Mouse (Mus musculus) sigmoid colon, adult 10 weeks (tissue): ENCODE data around the gene Herpud1. TPM values are rescaled to one million over a fixed set of nuclear protein-coding genes. Genes with fewer than 3 reads are reported as not detected.

ENCODE experiments used
- polyA plus RNA-seq: library from polyadenylated mRNA; stranded (reverse); fragments of 350-450 nt; fragmentation: Illumina TruSeq; extraction: RNeasy Lipid Tissue Mini Kit (QIAGEN cat#74804); gene quantifications from one replicate; pipeline ENCODE4 v1.2.3, GENCODE M21; 2014; ENCODE audit warnings: low read depth, low replicate concordance

Herpud1 gene
- polyA plus RNA-seq: 130 TPM

DNA sequence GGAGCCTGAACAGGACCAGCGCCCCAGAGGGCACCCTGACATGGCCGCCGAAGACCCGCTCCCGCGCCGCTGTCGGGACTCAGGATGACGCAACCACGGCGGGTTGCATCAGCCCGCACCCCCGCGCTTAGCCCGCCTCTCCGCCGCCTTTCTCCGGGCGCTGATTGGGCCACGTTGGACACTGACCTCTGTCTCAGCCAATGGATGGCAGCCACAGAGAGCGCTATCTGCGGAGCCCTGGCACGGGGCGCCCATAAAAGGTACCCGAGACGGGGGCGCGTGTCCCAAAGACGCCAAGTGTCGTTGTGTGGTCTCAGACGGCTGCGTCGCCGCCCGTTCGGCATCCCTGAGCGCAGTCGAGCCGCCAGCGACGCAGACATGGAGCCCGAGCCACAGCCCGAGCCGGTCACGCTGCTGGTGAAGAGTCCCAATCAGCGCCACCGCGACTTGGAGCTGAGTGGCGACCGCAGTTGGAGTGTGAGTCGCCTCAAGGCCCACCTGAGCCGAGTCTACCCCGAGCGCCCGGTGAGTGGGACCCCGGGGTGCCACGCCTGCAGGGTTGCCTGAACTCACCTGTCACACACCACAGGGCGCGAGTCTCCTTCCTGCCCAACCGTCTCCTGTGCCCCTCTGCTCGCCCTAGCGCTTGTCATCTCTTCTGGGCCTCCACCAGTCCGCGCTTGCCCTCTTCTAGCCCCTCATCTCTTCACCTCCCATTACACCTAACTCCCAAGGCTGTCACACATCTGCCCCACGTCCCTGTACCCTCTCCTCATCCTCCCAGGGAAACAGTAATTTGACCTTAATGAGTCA is at the start of gene Herpud1:
TSS of gene Herpud1 (plus strand) at position 225 of the 813 bp plus-strand sequence.

GRCm38 (mm10) chr8:94433981-94434466 is 47.8 kb downstream of the Herpud1 start, which contains the start of gene Nlrc5:
Nlrc5 (plus strand) TSS chr8:94434356.

Other genes with a start within 250 kb of the Herpud1 start
- not detected for gene Mt4, start 249.2 kb upstream of the Herpud1 start, polyA plus RNA-seq
- gene Mt3, start 233.8 kb upstream of the Herpud1 start, polyA plus RNA-seq: not detected
- 16.7 TPM for gene Mt2, start 213.8 kb upstream of the Herpud1 start, polyA plus RNA-seq
- 7.1 TPM for gene Mt1, start 207.4 kb upstream of the Herpud1 start, polyA plus RNA-seq
- 9.5 TPM for gene Nup93, start 171.9 kb upstream of the Herpud1 start, polyA plus RNA-seq
- gene Slc12a3, start 57.2 kb upstream of the Herpud1 start, polyA plus RNA-seq: 0.16 TPM
- gene Nlrc5, start 47.9 kb downstream of the Herpud1 start, polyA plus RNA-seq: 11.2 TPM
- gene Cpne2, start 146.6 kb downstream of the Herpud1 start, polyA plus RNA-seq: 14.5 TPM
- 53.1 TPM for gene Rspry1, start 215.5 kb downstream of the Herpud1 start, polyA plus RNA-seq
- gene Fam192a, start 215.6 kb downstream of the Herpud1 start, polyA plus RNA-seq: 65.7 TPM